Mouse (Mus musculus): ENCODE measurements around the gene Lemd1. TPM values are rescaled to one million over a fixed set of nuclear protein-coding genes. Genes with fewer than 3 reads are reported as not detected.
A peak's percentile ranks its signal among the peaks of the same experiment; 100 is the strongest.

The Lemd1 gene
- polyA plus RNA-seq, 1 experiment from 2014 or later = 0.32 TPM

- 75% methylated on average over 16 of the region's 16 CpGs for WGBS
- peaks cover 43% of the 10 kb centered on the region for H3K27me3 ChIP-seq (ENCODE audit: insufficient read depth, low read length)
- H3K4me1 ChIP-seq (ENCODE audit: insufficient read depth, low read length) = peaks cover 18% of the 10 kb centered on the region
- H3K4me3 ChIP-seq (ENCODE audit: low read length) = no peak overlapping the region
- no peak for ATAC-seq (ENCODE audit: low FRiP score, low TSS enrichment)
- H3K27ac ChIP-seq (ENCODE audit: low read length) = no peak overlapping the region
- H3K9ac ChIP-seq (replicated peaks; ENCODE audit: low read length) = no peak overlapping the region
- no peaks in the 10 kb centered on the region for H3K36me3 ChIP-seq (ENCODE audit: insufficient read depth, low read length)
- no peak overlapping the region for H3K4me2 ChIP-seq (replicated peaks; ENCODE audit: low read depth, low read length)
- no peaks in the 10 kb centered on the region for H3K9me3 ChIP-seq (ENCODE audit: low read length)
Measured at GRCm38 (mm10) chr1:132198401-132199071, 7.3 kb downstream of the Lemd1 start.

GRCm38 (mm10) chr1:132199244-132199643, 8.0 kb downstream of the Lemd1 start:
- Histone ChIP-seq H3K4me1 (ENCODE audit: insufficient read depth, low read length) (peaks cover 18% of the 10 kb centered on the region), H3K27ac (ENCODE audit: low read length) (no peak overlapping the region), H3K4me3 (ENCODE audit: low read length) (no peak overlapping the region), H3K9me3 (ENCODE audit: low read length) (no peaks in the 10 kb centered on the region), H3K27me3 (ENCODE audit: insufficient read depth, low read length) (peaks cover 37% of the 10 kb centered on the region), H3K36me3 (ENCODE audit: insufficient read depth, low read length) (no peaks in the 10 kb centered on the region), H3K9ac (replicated peaks; ENCODE audit: low read length) (no peak overlapping the region), H3K4me2 (replicated peaks; ENCODE audit: low read depth, low read length) (no peak overlapping the region)
- WGBS = 56% methylated on average over 6 of the region's 6 CpGs
- ATAC-seq (ENCODE audit: low FRiP score, low TSS enrichment) = no peak

- H3K4me2 ChIP-seq (replicated peaks; ENCODE audit: low read depth, low read length) = peak overlapping the region; percentile 27; the same call in 1 of the 2 replicates
- 18% methylated on average over 12 of the region's 12 CpGs for WGBS
- H3K4me1 ChIP-seq (ENCODE audit: insufficient read depth, low read length) = peaks cover 14% of the 10 kb centered on the region
- peak overlapping the region; percentile 25; the same call in 1 of the 2 replicates for H3K9ac ChIP-seq (replicated peaks; ENCODE audit: low read length)
- ATAC-seq (ENCODE audit: low FRiP score, low TSS enrichment) = no peak
- no peaks in the 10 kb centered on the region for H3K9me3 ChIP-seq (ENCODE audit: low read length)
- H3K4me3 ChIP-seq (ENCODE audit: low read length) = peak overlapping the region; percentile 15; the same call in 1 of the 2 replicates
- peaks cover 30% of the 10 kb centered on the region for H3K27me3 ChIP-seq (ENCODE audit: insufficient read depth, low read length)
- no peak overlapping the region for H3K27ac ChIP-seq (ENCODE audit: low read length)
- H3K36me3 ChIP-seq (ENCODE audit: insufficient read depth, low read length) = no peaks in the 10 kb centered on the region
Measured at GRCm38 (mm10) chr1:132199934-132200333, 8.7 kb downstream of the Lemd1 start.

- H3K9me3 ChIP-seq (ENCODE audit: low read length) = no peaks in the 10 kb centered on the region
- no peak overlapping the region for H3K27ac ChIP-seq (ENCODE audit: low read length)
- peaks cover 27% of the 10 kb centered on the region for H3K27me3 ChIP-seq (ENCODE audit: insufficient read depth, low read length)
- no peak overlapping the region for H3K9ac ChIP-seq (replicated peaks; ENCODE audit: low read length)
- peak; percentile 66; the same call in 1 of the 2 replicates for ATAC-seq (ENCODE audit: low FRiP score, low TSS enrichment)
- H3K4me3 ChIP-seq (ENCODE audit: low read length) = peak overlapping the region; percentile 19
- 25% methylated on average over 11 of the region's 11 CpGs for WGBS
- peaks cover 17% of the 10 kb centered on the region; the same call in 1 of the 2 replicates for H3K4me1 ChIP-seq (ENCODE audit: insufficient read depth, low read length)
- peak overlapping the region; percentile 27 for H3K4me2 ChIP-seq (replicated peaks; ENCODE audit: low read depth, low read length)
- no peaks in the 10 kb centered on the region for H3K36me3 ChIP-seq (ENCODE audit: insufficient read depth, low read length)
Measured at GRCm38 (mm10) chr1:132200562-132201510, 9.6 kb downstream of the Lemd1 start.

GRCm38 (mm10) chr1:132201511-132201860, 10.3 kb downstream of the Lemd1 start:
- H3K4me2 ChIP-seq (replicated peaks; ENCODE audit: low read depth, low read length) = no peak overlapping the region
- H3K4me1 ChIP-seq (ENCODE audit: insufficient read depth, low read length) = peaks cover 22% of the 10 kb centered on the region; the same call in 1 of the 2 replicates
- 40% methylated on average over 4 of the region's 4 CpGs for WGBS
- no peak overlapping the region for H3K27ac ChIP-seq (ENCODE audit: low read length)
- H3K27me3 ChIP-seq (ENCODE audit: insufficient read depth, low read length) = peaks cover 27% of the 10 kb centered on the region
- no peaks in the 10 kb centered on the region for H3K9me3 ChIP-seq (ENCODE audit: low read length)
- no peaks in the 10 kb centered on the region for H3K36me3 ChIP-seq (ENCODE audit: insufficient read depth, low read length)
- H3K4me3 ChIP-seq (ENCODE audit: low read length) = no peak overlapping the region
- ATAC-seq (ENCODE audit: low FRiP score, low TSS enrichment) = no peak
- no peak overlapping the region for H3K9ac ChIP-seq (replicated peaks; ENCODE audit: low read length)

- Histone ChIP-seq H3K27me3 (ENCODE audit: insufficient read depth, low read length) (peaks cover 27% of the 10 kb centered on the region), H3K4me2 (replicated peaks; ENCODE audit: low read depth, low read length) (no peak overlapping the region), H3K9me3 (ENCODE audit: low read length) (no peaks in the 10 kb centered on the region), H3K27ac (ENCODE audit: low read length) (no peak overlapping the region), H3K4me3 (ENCODE audit: low read length) (no peak overlapping the region), H3K9ac (replicated peaks; ENCODE audit: low read length) (no peak overlapping the region), H3K36me3 (ENCODE audit: insufficient read depth, low read length) (no peaks in the 10 kb centered on the region), H3K4me1 (ENCODE audit: insufficient read depth, low read length) (peaks cover 22% of the 10 kb centered on the region; the same call in 1 of the 2 replicates)
- ATAC-seq (ENCODE audit: low FRiP score, low TSS enrichment) = no peak
- WGBS = 67% methylated on average over 2 of the region's 2 CpGs
Measured at GRCm38 (mm10) chr1:132201936-132202335, 10.7 kb downstream of the Lemd1 start.

GRCm38 (mm10) chr1:132202771-132203170, 11.5 kb downstream of the Lemd1 start:
- Histone ChIP-seq H3K4me3 (ENCODE audit: low read length) (no peak overlapping the region), H3K4me2 (replicated peaks; ENCODE audit: low read depth, low read length) (no peak overlapping the region), H3K27me3 (ENCODE audit: insufficient read depth, low read length) (peaks cover 24% of the 10 kb centered on the region), H3K9ac (replicated peaks; ENCODE audit: low read length) (no peak overlapping the region), H3K4me1 (ENCODE audit: insufficient read depth, low read length) (peaks cover 22% of the 10 kb centered on the region; the same call in 1 of the 2 replicates), H3K36me3 (ENCODE audit: insufficient read depth, low read length) (no peaks in the 10 kb centered on the region), H3K9me3 (ENCODE audit: low read length) (no peaks in the 10 kb centered on the region), H3K27ac (ENCODE audit: low read length) (no peak overlapping the region)
- 93% methylated on average over 5 of the region's 5 CpGs for WGBS
- no peak for ATAC-seq (ENCODE audit: low FRiP score, low TSS enrichment)

- no peak overlapping the region; the same call in 1 of the 2 replicates for H3K9ac ChIP-seq (replicated peaks; ENCODE audit: low read length)
- peaks cover 15% of the 10 kb centered on the region for H3K4me1 ChIP-seq (ENCODE audit: insufficient read depth, low read length)
- no peaks in the 10 kb centered on the region for H3K36me3 ChIP-seq (ENCODE audit: insufficient read depth, low read length)
- no peak overlapping the region for H3K4me2 ChIP-seq (replicated peaks; ENCODE audit: low read depth, low read length)
- H3K9me3 ChIP-seq (ENCODE audit: low read length) = no peaks in the 10 kb centered on the region
- ATAC-seq (ENCODE audit: low FRiP score, low TSS enrichment) = no peak
- H3K27me3 ChIP-seq (ENCODE audit: insufficient read depth, low read length) = peaks cover 2% of the 10 kb centered on the region
- H3K4me3 ChIP-seq (ENCODE audit: low read length) = no peak overlapping the region
- no peak overlapping the region for H3K27ac ChIP-seq (ENCODE audit: low read length)
- WGBS = 44% methylated on average over 5 of the region's 5 CpGs
Measured at GRCm38 (mm10) chr1:132205958-132206357, 14.7 kb downstream of the Lemd1 start.

GRCm38 (mm10) chr1:132206828-132207227, 15.6 kb downstream of the Lemd1 start:
- no peaks in the 10 kb centered on the region for H3K36me3 ChIP-seq (ENCODE audit: insufficient read depth, low read length)
- ATAC-seq (ENCODE audit: low FRiP score, low TSS enrichment) = no peak
- H3K27me3 ChIP-seq (ENCODE audit: insufficient read depth, low read length) = peaks cover 9% of the 10 kb centered on the region
- H3K4me3 ChIP-seq (ENCODE audit: low read length) = no peak overlapping the region
- H3K4me1 ChIP-seq (ENCODE audit: insufficient read depth, low read length) = peaks cover 16% of the 10 kb centered on the region
- H3K4me2 ChIP-seq (replicated peaks; ENCODE audit: low read depth, low read length) = no peak overlapping the region
- no peaks in the 10 kb centered on the region for H3K9me3 ChIP-seq (ENCODE audit: low read length)
- no peak overlapping the region for H3K9ac ChIP-seq (replicated peaks; ENCODE audit: low read length)
- no peak overlapping the region for H3K27ac ChIP-seq (ENCODE audit: low read length)
- 89% methylated on average over 3 of the region's 3 CpGs for WGBS
